Mouse (Mus musculus): ENCODE data around the gene Chic1. TPM values are rescaled to one million over a fixed set of nuclear protein-coding genes. Genes with fewer than 3 reads are reported as not detected.

Gene Chic1
- 0.09 and 0.12 TPM in 2 replicates for polyA plus RNA-seq (2012; rRNA removed)

DNA sequence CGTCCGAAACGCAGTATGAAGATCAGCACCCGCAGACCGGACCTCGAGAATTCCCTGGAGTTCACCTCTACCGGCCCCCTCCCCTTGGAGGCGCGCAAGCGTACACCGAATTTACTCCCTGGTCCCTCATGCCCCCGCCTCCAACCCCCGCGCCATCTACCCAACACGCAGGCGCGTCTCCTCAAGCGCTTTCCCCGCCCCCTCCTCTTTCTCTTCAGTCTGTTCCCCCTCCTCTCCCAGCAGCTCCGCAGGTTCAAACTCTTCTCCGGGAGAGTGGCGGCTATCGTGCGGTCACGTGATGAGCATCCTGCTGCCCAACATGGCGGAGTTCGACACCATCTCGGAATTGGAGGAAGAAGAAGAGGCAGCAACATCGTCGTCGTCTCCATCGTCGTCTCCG, at the start of gene Chic1:
Gene Chic1, plus strand, starts transcription at position 190 of the 400 bp plus-strand sequence.
- no peaks in the 10 kb centered on the region for H3K27me3 ChIP-seq (ENCODE audit: control insufficient read depth, insufficient read depth, low read length)
- peak in 1 of 2 experiments; percentile 10 for DNase-seq (ENCODE audit: low read depth in 1 of 2, low spot score in 2 of 2)

GRCm38 (mm10) chrX:103308262-103308661, 48.0 kb upstream of the Chic1 start:
- Histone ChIP-seq H3K27ac (ENCODE audit: insufficient read depth, low read length) (no peak overlapping the region), H3K27me3 (ENCODE audit: control insufficient read depth, insufficient read depth, low read length) (no peaks in the 10 kb centered on the region), H3K4me1 (ENCODE audit: control insufficient read depth, insufficient read depth, insufficient read length) (no peaks in the 10 kb centered on the region), H3K36me3 (ENCODE audit: control insufficient read depth, insufficient read depth, low read length) (no peaks in the 10 kb centered on the region), H3K4me3 (ENCODE audit: extremely low read depth, insufficient read depth, insufficient read length) (no peak overlapping the region)
- TF ChIP-seq POLR2A (IDR thresholded peaks at IDR 0.05; ENCODE audit: low read depth, low read length) = no peak
- TF ChIP-seq CTCF (IDR thresholded peaks at IDR 0.05; ENCODE audit: extremely low read depth, insufficient read depth, insufficient read length, insufficient replicate concordance) = no peak
- WGBS = 88% methylated on average over 1 of the region's 1 CpGs
- no peak for DNase-seq (ENCODE audit: low read depth in 1 of 2, low spot score in 2 of 2)

More for the DNA sequence above, at the start of gene Chic1:
- peak within 1 kb of the TSS; percentile 69 for H3K4me3 ChIP-seq (ENCODE audit: extremely low read depth, insufficient read depth, insufficient read length)
- no peak within 1 kb of the TSS for H3K27ac ChIP-seq (ENCODE audit: insufficient read depth, low read length)
- H3K4me1 ChIP-seq (ENCODE audit: control insufficient read depth, insufficient read depth, insufficient read length) = peaks cover 2% of the 10 kb centered on the region; the same call in 1 of the 2 replicates
- 15% methylated on average over 34 of the region's 34 CpGs for WGBS
- no peak for TF ChIP-seq POLR2A (IDR thresholded peaks at IDR 0.05; ENCODE audit: low read depth, low read length)
- no peak for TF ChIP-seq CTCF (IDR thresholded peaks at IDR 0.05; ENCODE audit: extremely low read depth, insufficient read depth, insufficient read length, insufficient replicate concordance)
- H3K36me3 ChIP-seq (ENCODE audit: control insufficient read depth, insufficient read depth, low read length) = no peaks in the 10 kb centered on the region

DNA sequence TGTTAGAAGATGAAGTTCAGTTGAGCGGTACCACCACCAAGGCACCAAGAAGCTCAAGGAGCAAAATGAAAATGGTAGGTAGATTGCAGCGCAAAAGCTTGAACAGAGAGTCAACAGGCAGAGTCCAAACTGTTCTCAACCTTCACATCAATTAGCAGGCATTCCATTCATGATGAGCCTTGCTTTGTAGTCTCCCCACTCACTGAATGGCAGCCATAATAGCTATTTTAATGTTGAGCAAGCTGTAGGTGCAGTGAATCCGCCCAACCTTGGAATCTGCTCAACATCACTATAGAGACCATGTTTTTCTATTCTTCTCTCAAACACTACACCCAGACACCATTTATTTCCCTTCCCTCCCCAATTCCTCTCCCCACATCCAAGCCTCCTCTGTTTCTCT, 44.6 kb upstream of the Chic1 start:
- Histone ChIP-seq H3K4me1 (ENCODE audit: control insufficient read depth, insufficient read depth, insufficient read length) (no peaks in the 10 kb centered on the region), H3K27me3 (ENCODE audit: control insufficient read depth, insufficient read depth, low read length) (no peaks in the 10 kb centered on the region), H3K27ac (ENCODE audit: insufficient read depth, low read length) (no peak overlapping the region), H3K4me3 (ENCODE audit: extremely low read depth, insufficient read depth, insufficient read length) (no peak overlapping the region), H3K36me3 (ENCODE audit: control insufficient read depth, insufficient read depth, low read length) (no peaks in the 10 kb centered on the region)
- TF ChIP-seq POLR2A (IDR thresholded peaks at IDR 0.05; ENCODE audit: low read depth, low read length) (no peak), CTCF (IDR thresholded peaks at IDR 0.05; ENCODE audit: extremely low read depth, insufficient read depth, insufficient read length, insufficient replicate concordance) (no peak)
- 87% methylated on average over 3 of the region's 3 CpGs for WGBS
- DNase-seq (ENCODE audit: low read depth in 1 of 2, low spot score in 2 of 2) = no peak

GRCm38 (mm10) chrX:103314146-103314545, 42.1 kb upstream of the Chic1 start:
- TF ChIP-seq CTCF (IDR thresholded peaks at IDR 0.05; ENCODE audit: extremely low read depth, insufficient read depth, insufficient read length, insufficient replicate concordance) (no peak), POLR2A (IDR thresholded peaks at IDR 0.05; ENCODE audit: low read depth, low read length) (no peak)
- no peaks in the 10 kb centered on the region for H3K27me3 ChIP-seq (ENCODE audit: control insufficient read depth, insufficient read depth, low read length)
- no peak overlapping the region for H3K4me3 ChIP-seq (ENCODE audit: extremely low read depth, insufficient read depth, insufficient read length)
- no peak for DNase-seq (ENCODE audit: low read depth in 1 of 2, low spot score in 2 of 2)
- H3K36me3 ChIP-seq (ENCODE audit: control insufficient read depth, insufficient read depth, low read length) = no peaks in the 10 kb centered on the region
- 90% methylated on average over 6 of the region's 6 CpGs for WGBS
- H3K27ac ChIP-seq (ENCODE audit: insufficient read depth, low read length) = no peak overlapping the region
- no peaks in the 10 kb centered on the region for H3K4me1 ChIP-seq (ENCODE audit: control insufficient read depth, insufficient read depth, insufficient read length)

GRCm38 (mm10) chrX:103321146-103321545, 35.1 kb upstream of the Chic1 start, which contains the start of gene Cdx4:
Gene Cdx4, plus strand, starts transcription at chrX:103321398.
- Histone ChIP-seq H3K36me3 (ENCODE audit: control insufficient read depth, insufficient read depth, low read length) (no peaks in the 10 kb centered on the region), H3K4me3 (ENCODE audit: extremely low read depth, insufficient read depth, insufficient read length) (no peak within 1 kb of the TSS), H3K27ac (ENCODE audit: insufficient read depth, low read length) (no peak within 1 kb of the TSS), H3K4me1 (ENCODE audit: control insufficient read depth, insufficient read depth, insufficient read length) (no peaks in the 10 kb centered on the region), H3K27me3 (ENCODE audit: control insufficient read depth, insufficient read depth, low read length) (no peaks in the 10 kb centered on the region)
- no peak for TF ChIP-seq POLR2A (IDR thresholded peaks at IDR 0.05; ENCODE audit: low read depth, low read length)
- no peak for TF ChIP-seq CTCF (IDR thresholded peaks at IDR 0.05; ENCODE audit: extremely low read depth, insufficient read depth, insufficient read length, insufficient replicate concordance)
- DNase-seq (ENCODE audit: low read depth in 1 of 2, low spot score in 2 of 2) = no peak
- 27% methylated on average over 13 of the region's 13 CpGs for WGBS

- Histone ChIP-seq H3K36me3 (ENCODE audit: control insufficient read depth, insufficient read depth, low read length) (no peaks in the 10 kb centered on the region), H3K27ac (ENCODE audit: insufficient read depth, low read length) (no peak overlapping the region), H3K4me1 (ENCODE audit: control insufficient read depth, insufficient read depth, insufficient read length) (no peaks in the 10 kb centered on the region), H3K4me3 (ENCODE audit: extremely low read depth, insufficient read depth, insufficient read length) (no peak overlapping the region), H3K27me3 (ENCODE audit: control insufficient read depth, insufficient read depth, low read length) (no peaks in the 10 kb centered on the region)
- TF ChIP-seq POLR2A (IDR thresholded peaks at IDR 0.05; ENCODE audit: low read depth, low read length) (no peak), CTCF (IDR thresholded peaks at IDR 0.05; ENCODE audit: extremely low read depth, insufficient read depth, insufficient read length, insufficient replicate concordance) (no peak)
- WGBS = 66% methylated on average over 3 of the region's 3 CpGs
- DNase-seq (ENCODE audit: low read depth in 1 of 2, low spot score in 2 of 2) = no peak
These were observed 30.4 kb upstream of the Chic1 start for GRCm38 (mm10) chrX:103325900-103326299.

DNA sequence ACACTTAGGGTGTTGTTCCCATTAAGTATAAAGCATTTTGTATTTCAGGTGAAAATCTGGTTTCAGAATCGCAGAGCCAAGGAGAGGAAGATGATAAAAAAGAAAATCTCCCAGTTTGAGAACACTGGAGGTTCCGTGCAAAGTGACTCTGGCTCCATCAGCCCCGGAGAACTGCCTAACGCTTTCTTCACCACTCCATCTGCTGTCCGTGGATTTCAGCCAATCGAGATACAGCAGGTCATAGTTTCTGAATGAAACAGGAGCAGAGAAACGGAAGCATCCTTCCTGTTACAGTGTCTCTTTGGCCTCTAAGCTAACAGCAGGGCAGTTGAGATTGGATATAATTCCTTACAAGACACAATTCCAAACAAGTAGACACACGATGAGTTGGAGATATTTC, 26.9 kb upstream of the Chic1 start:
- Histone ChIP-seq H3K36me3 (ENCODE audit: control insufficient read depth, insufficient read depth, low read length) (no peaks in the 10 kb centered on the region), H3K27me3 (ENCODE audit: control insufficient read depth, insufficient read depth, low read length) (no peaks in the 10 kb centered on the region), H3K27ac (ENCODE audit: insufficient read depth, low read length) (no peak overlapping the region), H3K4me1 (ENCODE audit: control insufficient read depth, insufficient read depth, insufficient read length) (no peaks in the 10 kb centered on the region), H3K4me3 (ENCODE audit: extremely low read depth, insufficient read depth, insufficient read length) (no peak overlapping the region)
- no peak for TF ChIP-seq CTCF (IDR thresholded peaks at IDR 0.05; ENCODE audit: extremely low read depth, insufficient read depth, insufficient read length, insufficient replicate concordance)
- WGBS = 80% methylated on average over 8 of the region's 8 CpGs
- DNase-seq (ENCODE audit: low read depth in 1 of 2, low spot score in 2 of 2) = no peak
